ENCODE assay signal across 13 mouse cellular contexts in genomic region chr2:31420914-31421313, GRCm38 (mm10). TPM values are rescaled to one million over a fixed set of nuclear protein-coding genes. Genes with fewer than 3 reads are reported as not detected.
A peak's percentile ranks its signal among the peaks of the same experiment; 100 is the strongest.
DNase-seq lines count a peak whose midpoint lies in the region; ATAC-seq and TF ChIP-seq lines count a peak whose summit lies in the region.
"Had no signal": no experiment of that assay in that cellular context is flagged by ENCODE, and none has a peak within 500 bp of the region (broad histone marks: within the 10 kb centered on the region; RNA-seq: fewer than 3 reads in every experiment).

No protein-coding gene starts in this region.

- H3K27me3 ChIP-seq in liver, embryonic 14.5 days (ENCODE audit: control insufficient read depth, insufficient read depth, low read length) = no peaks in the 10 kb centered on the region
- H3K27me3 ChIP-seq in MEL (ENCODE audit: control insufficient read depth in 1 of 2, insufficient read depth in 2 of 2, low read length in 2 of 2) = 0 out of 4 replicates have a peak, but pooled peaks cover 0 to 1% of the 10 kb centered on the region in 2 experiments
- H3K27me3 ChIP-seq in embryonic facial prominence, embryonic 14.5 days (replicated peaks; ENCODE audit: control insufficient read depth, insufficient read depth, low read length) = no peaks in the 10 kb centered on the region
- H3K27me3 ChIP-seq: hindbrain, embryonic 15.5 days had no signal

- H3K9me3 ChIP-seq in liver, embryonic 14.5 days (ENCODE audit: control insufficient read depth, low read length) = no peaks in the 10 kb centered on the region
- H3K9me3 ChIP-seq in MEL (replicated peaks; ENCODE audit: insufficient read depth, low read length) = no peaks in the 10 kb centered on the region
- H3K9me3 ChIP-seq in embryonic facial prominence, embryonic 14.5 days (ENCODE audit: control insufficient read depth, low read length) = no peaks in the 10 kb centered on the region
- H3K9me3 ChIP-seq: hindbrain, embryonic 15.5 days; limb, embryonic 12.5 days had no signal

- no peaks in the 10 kb centered on the region for H3K36me3 ChIP-seq in liver, embryonic 14.5 days (replicated peaks; ENCODE audit: control insufficient read depth, insufficient read depth, low read depth)
- H3K36me3 ChIP-seq in MEL (ENCODE audit: control insufficient read depth in 1 of 2, insufficient read depth in 2 of 2, low read length in 2 of 2) = no peaks in the 10 kb centered on the region
- H3K36me3 ChIP-seq in embryonic facial prominence, embryonic 14.5 days (ENCODE audit: control insufficient read depth, insufficient read depth, low read length) = no peaks in the 10 kb centered on the region
- H3K36me3 ChIP-seq: hindbrain, embryonic 15.5 days; limb, embryonic 12.5 days had no signal

- ATAC-seq in frontal cortex, adult (ENCODE audit: low TSS enrichment) = peak; percentile 90
- no peak for ATAC-seq in liver, embryonic 14.5 days (ENCODE audit: insufficient read depth)
- no peak for ATAC-seq in embryonic facial prominence, embryonic 14.5 days (ENCODE audit: low read depth)
- ATAC-seq: forebrain, embryonic 16.5 days had no signal

- WGBS in liver, embryonic 14.5 days (ENCODE audit: insufficient replicate concordance) = 69% methylated on average over 6 of the region's 6 CpGs
- WGBS in embryonic facial prominence, embryonic 14.5 days = 77% methylated on average over 6 of the region's 6 CpGs

- H3K4me3 ChIP-seq in liver, embryonic 14.5 days (ENCODE audit: insufficient read depth in 1 of 2, low read depth in 2 of 2, low read length in 2 of 2) = no peak overlapping the region
- no peak overlapping the region for H3K4me3 ChIP-seq in MEL (ENCODE audit: control insufficient read depth in 1 of 2, insufficient read depth in 1 of 2, low read depth in 2 of 2, low read length in 2 of 2)
- no peak overlapping the region for H3K4me3 ChIP-seq in embryonic facial prominence, embryonic 14.5 days (ENCODE audit: low read depth, low read length)
- H3K4me3 ChIP-seq: hindbrain, embryonic 15.5 days; limb, embryonic 12.5 days; myocyte had no signal

- no peak; the same call in 1 of the 2 replicates for TF ChIP-seq RAD21 in MEL (IDR thresholded peaks at IDR 0.05; ENCODE audit: low read depth, low read length)

- TF ChIP-seq CTCF in liver, embryonic 14.5 days (IDR thresholded peaks at IDR 0.05; ENCODE audit: low read depth) = peak; percentile 50
- peak in 2 of 3 experiments; percentile 22 to 25; a peak in 3 of 6 replicates for TF ChIP-seq CTCF in MEL (IDR thresholded peaks at IDR 0.05 in 2 of 3, conservative IDR thresholded peaks at IDR 0.05 in 1 of 3; ENCODE audit: control insufficient read depth in 1 of 3, insufficient read depth in 1 of 3, low read depth in 2 of 3, low read length in 3 of 3, poor library complexity in 1 of 3, severe bottlenecking in 1 of 3)

- H3K4me2 ChIP-seq in liver, embryonic 14.5 days (ENCODE audit: low read depth) = no peak overlapping the region
- H3K4me2 ChIP-seq in embryonic facial prominence, embryonic 14.5 days (ENCODE audit: low read depth, low read length) = no peak overlapping the region
- H3K4me2 ChIP-seq: hindbrain, embryonic 15.5 days; limb, embryonic 12.5 days had no signal

- TF ChIP-seq EP300 in liver, embryonic 14.5 days (IDR thresholded peaks at IDR 0.05; ENCODE audit: low read depth) = no peak
- TF ChIP-seq EP300 in MEL (IDR thresholded peaks at IDR 0.05; ENCODE audit: low read depth in 1 of 2, low read length in 2 of 2) = no peak

- no peak overlapping the region for H3K9ac ChIP-seq in liver, embryonic 14.5 days (replicated peaks)
- H3K9ac ChIP-seq in MEL (ENCODE audit: control insufficient read depth, low read depth, low read length, poor library complexity, severe bottlenecking) = no peak overlapping the region
- no peak overlapping the region for H3K9ac ChIP-seq in embryonic facial prominence, embryonic 14.5 days (ENCODE audit: low read depth, low read length)
- H3K9ac ChIP-seq: hindbrain, embryonic 15.5 days; limb, embryonic 12.5 days had no signal

- TF ChIP-seq POLR2A in MEL (IDR thresholded peaks at IDR 0.05; ENCODE audit: control insufficient read depth in 1 of 2, insufficient read depth in 1 of 2, low read depth in 1 of 2, low read length in 2 of 2, poor library complexity in 1 of 2) = no peak

- no peak for DNase-seq in frontal cortex, postnatal 14 days (ENCODE audit: low spot score in 2 of 2)
- no peak for DNase-seq in liver, embryonic 14.5 days (ENCODE audit: low read depth in 3 of 3, low spot score in 3 of 3)
- DNase-seq in liver (no peak), MEL (ENCODE audit: low read depth, low spot score) (peak; percentile 7)
- DNase-seq in embryonic facial prominence, embryonic 14.5 days (ENCODE audit: low spot score) = peak; percentile 9
- DNase-seq in right cerebral cortex, postnatal 36 days (ENCODE audit: low spot score in 2 of 2) = no peak
- DNase-seq: adrenal gland, postnatal 14 days had no signal

- H3K27ac ChIP-seq in liver, embryonic 14.5 days = no peak overlapping the region
- no peak overlapping the region for H3K27ac ChIP-seq in MEL (ENCODE audit: control insufficient read depth, low read depth, low read length)
- no peak overlapping the region for H3K27ac ChIP-seq in embryonic facial prominence, embryonic 14.5 days (replicated peaks; ENCODE audit: low read depth, low read length)
- H3K27ac ChIP-seq: hindbrain, embryonic 15.5 days; limb, embryonic 12.5 days; macrophage had no signal

- no peaks in the 10 kb centered on the region for H3K4me1 ChIP-seq in liver, embryonic 14.5 days (replicated peaks; ENCODE audit: control insufficient read depth in 2 of 2, insufficient read depth in 2 of 2, low read length in 1 of 2)
- H3K4me1 ChIP-seq in MEL (ENCODE audit: control insufficient read depth in 1 of 2, insufficient read depth in 2 of 2, low read length in 2 of 2) = no peaks in the 10 kb centered on the region
- no peaks in the 10 kb centered on the region for H3K4me1 ChIP-seq in embryonic facial prominence, embryonic 14.5 days (ENCODE audit: control insufficient read depth, insufficient read depth, low read length)
- H3K4me1 ChIP-seq: hindbrain, embryonic 15.5 days; limb, embryonic 12.5 days had no signal

- no peaks in the 10 kb centered on the region for H3K79me2 ChIP-seq in MEL (ENCODE audit: control insufficient read depth, insufficient read depth, low read length, poor library complexity)

TF ChIP-seq in MEL, 35 proteins besides CTCF, POLR2A, EP300 and RAD21:
- TF ChIP-seq NELFE (IDR thresholded peaks at IDR 0.05; ENCODE audit: low read depth, low read length) (no peak), POLR2AphosphoS2 (IDR thresholded peaks at IDR 0.05; ENCODE audit: low read length) (no peak), TCF12 (IDR thresholded peaks at IDR 0.05; ENCODE audit: low read depth, low read length) (no peak), TBP (IDR thresholded peaks at IDR 0.05; ENCODE audit: low read depth, low read length) (no peak), MAFK (IDR thresholded peaks at IDR 0.05; ENCODE audit: borderline replicate concordance, low read depth, low read length) (no peak), GABPA (IDR thresholded peaks at IDR 0.05; ENCODE audit: low read depth, low read length) (no peak), CHD2 (IDR thresholded peaks at IDR 0.05; ENCODE audit: low read length) (no peak), CHD1 (IDR thresholded peaks at IDR 0.05; ENCODE audit: low read depth, low read length) (no peak), GATA1 (IDR thresholded peaks at IDR 0.05; ENCODE audit: low read depth, low read length) (no peak)

RNA-seq across cellular contexts. Expression of gene Ass1, which starts 49.1 kb away (rescaled TPM):
- polyA plus RNA-seq in liver, embryonic 14.5 days (2012; rRNA removed) = 53.3 and 64.7 TPM in 2 replicates
- 86.7 and 97.2 TPM in 2 replicates for polyA plus RNA-seq in liver, embryonic 14.5 days (2014; fragmentation: Nextera tagmentation; extraction: Ambion mirVana)
- total RNA-seq in MEL (2012; rRNA removed) = 45.0 and 49.7 TPM in 2 replicates
- 10 to 100 TPM in 1 of 2 experiments, not detected in 1; 88.0 TPM for polyA plus RNA-seq in MEL (2012; ENCODE audit: insufficient read depth in 1 of 2, insufficient read length in 2 of 2, low read depth in 1 of 2, low replicate concordance in 2 of 2, missing spikeins in 1 of 2)
- polyA plus RNA-seq in embryonic facial prominence, embryonic 14.5 days (2014; fragmentation: Nextera tagmentation; extraction: Ambion mirVana) = 24.1 and 25.4 TPM in 2 replicates

Comparison
In these comparisons a context has a peak if more than half of its experiments do, and no peak if none do; other contexts are left out.
1. DNase-seq: peak in MEL (single experiment) and embryonic facial prominence, embryonic 14.5 days (single experiment); none in frontal cortex, postnatal 14 days (0 of 2), liver, embryonic 14.5 days (0 of 3), liver (single experiment) and right cerebral cortex, postnatal 36 days (0 of 2).